Mouse (Mus musculus): Measurements from ENCODE around the gene Gm20388. TPM values are rescaled to one million over a fixed set of nuclear protein-coding genes. Genes with fewer than 3 reads are reported as not detected.

Gm20388 gene
- total RNA-seq, 2 experiments from 2014 or later = 2.4 to 2.6 TPM

- intact Hi-C loops (cut with DNase I) = loop anchor here (10.0 kb wide), 1 partner anchor 419 kb away; no protein-coding TSS in a partner anchor
- Histone ChIP-seq H3K4me3 (no peak overlapping the region), H3K27ac (0 out of 2 replicates have a peak overlapping the region, but pooled peaks have one; percentile 15)
- peak in 1 of 2 experiments; percentile 42 for DNase-seq (ENCODE audit: extremely low spot score in 1 of 2, low spot score in 2 of 2)
- TF ChIP-seq CTCF (IDR thresholded peaks at IDR 0.05) = no peak
These were observed 2353.6 kb downstream of the Gm20388 start for GRCm38 (mm10) chr8:122264243-122264642.

DNA sequence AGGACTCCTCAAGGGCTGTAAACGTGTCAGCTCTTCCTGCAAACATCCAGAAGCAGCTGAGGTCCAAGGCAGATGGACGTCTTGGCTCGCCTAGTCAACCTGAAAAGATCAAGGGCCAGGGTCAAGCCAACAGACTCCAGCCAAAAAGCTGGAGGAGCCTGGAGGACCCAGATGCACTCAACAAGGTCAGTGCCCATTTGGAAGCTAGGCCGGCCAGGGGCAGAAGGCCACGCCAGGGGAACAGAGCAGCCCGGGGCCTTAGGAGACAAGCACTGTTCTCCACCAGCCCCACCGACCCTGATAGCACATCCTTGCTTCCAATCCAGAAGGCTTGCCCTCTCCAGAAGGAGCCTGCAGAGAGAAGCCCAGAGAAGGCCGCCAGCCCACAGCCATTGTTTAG lies 2354.9 kb downstream of the Gm20388 start:
- intact Hi-C loops (cut with DNase I) = loop anchor here (10.0 kb wide), 1 partner anchor 421 kb away; no protein-coding TSS in a partner anchor
- Histone ChIP-seq H3K4me3 (no peak overlapping the region), H3K27ac (no peak overlapping the region)
- DNase-seq (ENCODE audit: extremely low spot score in 1 of 2, low spot score in 2 of 2) = no peak
- TF ChIP-seq CTCF (IDR thresholded peaks at IDR 0.05) = no peak

- H3K27ac ChIP-seq = no peak overlapping the region
- H3K4me3 ChIP-seq = no peak overlapping the region
- intact Hi-C loops (cut with DNase I) = loop anchor here (10.0 kb wide), 1 partner anchor 422 kb away; no protein-coding TSS in a partner anchor
- no peak for DNase-seq (ENCODE audit: extremely low spot score in 1 of 2, low spot score in 2 of 2)
- TF ChIP-seq CTCF (IDR thresholded peaks at IDR 0.05) = no peak
These were observed 2356.2 kb downstream of the Gm20388 start for GRCm38 (mm10) chr8:122266867-122267266.

DNA sequence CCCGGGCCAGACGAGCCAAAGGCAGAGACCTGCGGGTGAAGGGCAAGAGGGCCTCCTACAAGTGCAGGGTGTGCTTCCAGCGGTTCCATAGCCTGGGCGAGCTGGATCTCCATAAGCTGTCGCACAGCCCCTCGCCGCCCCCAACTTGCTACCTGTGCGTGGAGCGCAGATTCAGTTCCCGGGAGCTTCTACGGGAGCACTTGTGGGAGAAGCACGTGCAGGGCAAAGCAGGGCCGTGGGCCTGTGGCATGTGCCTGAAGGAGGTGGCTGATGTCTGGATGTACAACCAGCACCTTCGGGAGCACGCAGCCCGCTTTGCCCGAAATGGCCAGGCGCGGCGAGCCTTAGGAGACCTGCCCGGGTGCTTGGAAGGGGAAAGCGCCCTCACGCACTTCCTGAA lies 2358.2 kb downstream of the Gm20388 start:
- DNase-seq (ENCODE audit: extremely low spot score in 1 of 2, low spot score in 2 of 2) = peak in 1 of 2 experiments; percentile 36
- Histone ChIP-seq H3K4me3 (peak overlapping the region; percentile 46), H3K27ac (peak overlapping the region; percentile 62)
- intact Hi-C loops (cut with DNase I) = loop anchor here (2.0 to 10.0 kb wide), 2 partner anchors 290 to 424 kb away; no protein-coding TSS in a partner anchor
- no peak for TF ChIP-seq CTCF (IDR thresholded peaks at IDR 0.05)

DNA sequence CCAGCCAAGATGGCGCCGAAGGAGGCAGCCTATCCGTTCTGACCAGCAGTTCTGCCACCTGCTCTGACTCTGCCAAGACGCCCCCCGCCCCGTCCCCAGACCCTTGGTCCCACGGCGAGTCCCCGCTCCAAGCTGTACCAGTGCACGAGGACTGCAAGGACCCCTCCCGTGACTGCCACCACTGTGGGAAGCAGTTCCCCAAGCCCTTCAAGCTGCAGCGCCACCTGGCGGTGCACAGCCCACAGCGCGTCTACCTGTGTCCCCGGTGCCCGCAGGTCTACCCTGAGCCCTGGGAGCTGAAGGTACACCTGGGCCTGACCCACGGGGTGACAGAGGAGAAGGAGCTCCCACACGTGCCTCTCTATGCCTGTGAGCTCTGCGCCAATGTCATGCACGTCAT lies 2358.8 kb downstream of the Gm20388 start:
- Histone ChIP-seq H3K27ac (peak overlapping the region; percentile 62), H3K4me3 (peak overlapping the region; percentile 46)
- intact Hi-C loops (cut with DNase I) = loop anchor here (2.0 to 10.0 kb wide), 2 partner anchors 291 to 425 kb away; no protein-coding TSS in a partner anchor
- peak; percentile 78 to 88 for DNase-seq (ENCODE audit: extremely low spot score in 1 of 2, low spot score in 2 of 2)
- peak; percentile 91 for TF ChIP-seq CTCF (IDR thresholded peaks at IDR 0.05)

DNA sequence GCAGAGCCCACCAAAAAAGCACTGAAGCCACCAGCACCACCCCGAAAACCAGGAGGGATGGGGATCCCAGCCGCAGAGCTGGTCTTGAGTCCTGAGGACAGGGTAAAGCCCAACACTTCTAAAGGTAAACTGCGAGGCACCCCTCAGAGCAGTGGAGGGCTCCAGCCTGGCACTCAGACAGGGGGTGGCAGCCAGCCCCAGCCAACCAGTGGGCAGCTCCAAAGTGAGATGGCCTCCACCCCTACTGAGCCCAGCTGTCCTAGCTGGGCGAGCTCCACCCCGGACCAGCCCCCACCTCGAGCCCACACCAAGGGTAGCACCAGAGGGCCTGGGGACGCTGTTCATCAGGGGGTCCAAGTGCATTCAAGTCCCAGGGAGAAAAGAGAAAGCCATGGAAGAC lies 2359.9 kb downstream of the Gm20388 start:
- no peak for TF ChIP-seq CTCF (IDR thresholded peaks at IDR 0.05)
- intact Hi-C loops (cut with DNase I) = no loop called here
- H3K27ac ChIP-seq = no peak overlapping the region
- no peak for DNase-seq (ENCODE audit: extremely low spot score in 1 of 2, low spot score in 2 of 2)
- H3K4me3 ChIP-seq = no peak overlapping the region

DNA sequence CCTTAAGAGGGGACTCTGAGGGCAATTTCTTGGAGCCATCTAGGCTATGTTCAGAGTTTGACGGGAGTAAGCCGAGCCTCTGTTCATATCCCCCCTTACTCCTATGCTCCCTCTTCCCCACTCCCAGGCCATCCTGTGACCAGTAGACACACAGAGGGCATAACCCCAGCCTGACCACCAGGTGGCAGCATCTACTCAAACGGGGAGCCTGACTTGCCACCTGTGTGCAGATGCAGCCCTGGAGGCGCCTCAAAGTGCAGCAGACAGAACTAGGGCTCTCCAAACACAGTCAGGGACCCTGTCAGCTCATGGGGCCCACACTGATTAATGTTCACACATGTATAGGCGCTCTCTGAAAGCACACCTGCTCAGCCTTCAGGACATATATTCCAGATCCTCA lies 2362.5 kb downstream of the Gm20388 start:
- peak; percentile 57 to 76 for DNase-seq (ENCODE audit: extremely low spot score in 1 of 2, low spot score in 2 of 2)
- peak; percentile 90 for TF ChIP-seq CTCF (IDR thresholded peaks at IDR 0.05)
- Histone ChIP-seq H3K27ac (no peak overlapping the region), H3K4me3 (no peak overlapping the region)
- intact Hi-C loops (cut with DNase I) = loop anchor here (1.0 kb wide), 2 partner anchors 60 to 96 kb away; no protein-coding TSS in a partner anchor

GRCm38 (mm10) chr8:122273826-122274225 lies 2363.2 kb downstream of the Gm20388 start:
- no peak for TF ChIP-seq CTCF (IDR thresholded peaks at IDR 0.05)
- no peak for DNase-seq (ENCODE audit: extremely low spot score in 1 of 2, low spot score in 2 of 2)
- Histone ChIP-seq H3K4me3 (no peak overlapping the region), H3K27ac (no peak overlapping the region)
- intact Hi-C loops (cut with DNase I) = loop anchor here (1.0 kb wide), 2 partner anchors 59 to 95 kb away; no protein-coding TSS in a partner anchor

DNA sequence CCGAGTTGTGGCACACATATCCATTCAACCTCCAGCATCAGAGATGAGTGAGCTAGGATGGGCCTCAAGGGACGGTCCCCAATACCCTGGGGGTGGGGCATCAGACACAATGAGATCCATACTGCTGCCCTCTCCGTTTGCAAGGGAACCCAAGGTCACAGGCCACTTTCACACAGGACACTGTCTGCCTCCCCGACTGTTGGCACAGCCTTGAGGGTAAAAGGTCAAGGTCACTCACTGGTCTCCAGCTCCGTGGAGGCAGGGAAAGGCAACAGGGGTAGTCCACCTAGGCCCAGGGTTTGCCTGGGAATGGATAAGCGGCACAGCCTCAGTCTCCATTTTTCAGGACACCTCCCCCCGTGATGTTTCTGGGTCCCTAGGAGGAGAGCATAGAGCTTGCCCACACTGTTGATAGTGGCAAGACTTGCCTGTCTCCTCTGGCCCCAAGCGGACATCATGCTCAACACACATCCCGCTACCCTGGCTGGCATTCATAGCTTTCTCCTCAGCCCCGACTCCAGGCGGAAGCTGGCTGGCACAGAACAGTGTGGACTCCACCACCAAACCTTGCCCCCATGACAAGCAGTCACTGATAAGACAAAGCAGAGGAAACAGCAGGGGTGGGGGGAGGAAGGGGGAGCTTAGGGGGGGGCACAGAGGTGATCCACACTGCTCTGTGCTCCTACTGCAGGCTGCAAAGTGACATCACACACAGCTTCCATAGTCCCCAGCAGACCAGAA lies 2364.2 kb downstream of the Gm20388 start:
- no peak for TF ChIP-seq CTCF (IDR thresholded peaks at IDR 0.05)
- DNase-seq (ENCODE audit: extremely low spot score in 1 of 2, low spot score in 2 of 2) = no peak
- H3K4me3 ChIP-seq = no peak overlapping the region
- intact Hi-C loops (cut with DNase I) = no loop called here
- H3K27ac ChIP-seq = no peak overlapping the region

DNA sequence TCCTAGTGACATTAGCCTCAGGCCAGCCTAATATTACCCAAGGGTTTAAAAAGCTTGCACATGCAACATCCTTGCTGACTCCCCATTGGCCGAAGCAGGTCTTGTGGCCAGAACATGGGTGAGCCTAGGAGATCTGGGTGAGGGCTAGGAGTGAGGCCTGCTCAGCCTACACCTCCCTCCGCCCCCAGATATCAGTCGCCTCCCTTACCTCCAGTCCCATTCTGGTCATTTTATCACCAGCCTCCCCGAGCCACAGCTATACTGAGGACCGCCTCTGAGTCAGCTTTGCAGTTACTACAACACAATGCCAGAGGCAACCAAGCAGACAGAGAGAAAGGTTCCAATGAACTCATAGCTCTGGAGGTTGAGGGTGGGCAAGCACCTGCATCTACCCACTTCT lies 2365.7 kb downstream of the Gm20388 start:
- H3K27ac ChIP-seq = no peak overlapping the region
- TF ChIP-seq CTCF (IDR thresholded peaks at IDR 0.05) = no peak
- no peak for DNase-seq (ENCODE audit: extremely low spot score in 1 of 2, low spot score in 2 of 2)
- intact Hi-C loops (cut with DNase I) = no loop called here
- H3K4me3 ChIP-seq = no peak overlapping the region

DNA sequence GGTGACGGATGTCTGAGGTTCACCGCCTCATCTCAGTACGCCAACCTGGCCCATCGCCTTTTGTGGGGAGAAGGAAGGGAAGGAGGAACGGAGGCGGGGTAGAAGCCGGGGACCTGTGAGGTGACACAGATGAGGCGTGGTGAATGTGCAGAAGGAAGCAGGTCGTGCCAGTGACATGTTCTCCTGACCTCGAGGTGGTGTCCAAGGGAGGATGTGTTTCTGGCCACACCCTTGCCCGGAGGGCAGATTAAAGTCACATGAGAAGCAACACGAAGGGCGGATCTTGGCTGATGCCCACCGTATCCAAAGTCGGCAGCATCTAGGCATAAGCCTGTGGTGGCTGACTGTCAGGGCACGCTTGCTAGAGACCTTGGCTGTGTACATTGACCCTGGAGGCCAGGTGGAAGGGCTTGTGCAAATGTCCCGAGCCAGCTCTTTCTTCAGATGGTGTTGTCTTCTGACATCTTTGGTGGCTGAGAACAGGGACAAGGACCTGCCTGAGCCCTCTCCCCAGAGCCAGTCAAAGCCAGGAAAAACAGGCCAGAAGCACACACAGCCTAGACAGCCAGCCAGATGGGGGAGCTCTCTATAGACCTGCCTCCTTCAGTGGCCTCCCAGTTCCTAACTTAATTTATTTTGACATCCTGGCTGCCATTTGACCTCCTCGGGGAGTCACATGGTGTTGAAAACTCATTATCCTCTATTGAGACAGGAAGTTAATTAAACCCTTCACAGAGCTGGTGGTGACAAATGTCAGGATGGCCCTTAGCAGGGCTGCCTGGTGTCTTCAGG lies 2366.8 kb downstream of the Gm20388 start:
- intact Hi-C loops (cut with DNase I) = no loop called here
- no peak for DNase-seq (ENCODE audit: extremely low spot score in 1 of 2, low spot score in 2 of 2)
- H3K27ac ChIP-seq = no peak overlapping the region
- TF ChIP-seq CTCF (IDR thresholded peaks at IDR 0.05) = peak; percentile 5; the same call in 1 of the 2 replicates
- no peak overlapping the region for H3K4me3 ChIP-seq

GRCm38 (mm10) chr8:122280156-122280555 lies 2369.5 kb downstream of the Gm20388 start:
- intact Hi-C loops (cut with DNase I) = loop anchor here (5.0 to 10.0 kb wide), 2 partner anchors 162 to 195 kb away; partner anchors contain the start of genes Ctu2, Mvd and Rnf166
- DNase-seq (ENCODE audit: extremely low spot score in 1 of 2, low spot score in 2 of 2) = no peak
- Histone ChIP-seq H3K4me3 (no peak overlapping the region), H3K27ac (no peak overlapping the region)
- no peak; the same call in none of the 2 replicates for TF ChIP-seq CTCF (IDR thresholded peaks at IDR 0.05)
